Mouse (Mus musculus): ENCODE results near the gene Gpx6.
A peak's percentile ranks its signal among the peaks of the same experiment; 100 is the strongest.

Gpx6 gene

DNA sequence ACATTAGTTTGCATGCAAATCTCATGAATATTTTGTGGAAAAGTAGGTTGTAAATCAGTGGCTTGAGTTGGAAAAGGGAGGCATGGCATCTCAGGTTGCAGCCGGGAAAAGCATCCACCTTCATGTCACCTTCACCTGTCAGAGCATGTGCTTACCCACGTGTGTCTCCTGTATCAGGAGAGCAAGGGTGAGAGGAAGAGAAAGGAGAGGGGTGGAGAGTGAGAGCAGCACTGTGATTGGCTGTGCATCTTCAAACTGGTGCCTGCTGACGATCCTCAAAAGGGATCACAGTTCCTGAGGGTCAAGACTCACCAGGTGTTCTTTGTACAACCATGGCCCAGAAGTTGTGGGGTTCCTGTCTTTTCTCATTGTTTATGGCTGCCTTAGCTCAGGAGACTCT, at the start of gene Gpx6:
Gene Gpx6 (plus strand): TSS at position 200 of the 400 bp plus-strand sequence.
- no peak for DNase-seq (ENCODE audit: low spot score in 2 of 2)

- no peak for DNase-seq (ENCODE audit: low spot score in 2 of 2)
These were observed 49.0 kb upstream of the Gpx6 start for GRCm38 (mm10) chr13:21262787-21263461.

- DNase-seq (ENCODE audit: low spot score in 2 of 2), result no peak
These were observed 48.0 kb upstream of the Gpx6 start for GRCm38 (mm10) chr13:21263910-21264309.

DNA sequence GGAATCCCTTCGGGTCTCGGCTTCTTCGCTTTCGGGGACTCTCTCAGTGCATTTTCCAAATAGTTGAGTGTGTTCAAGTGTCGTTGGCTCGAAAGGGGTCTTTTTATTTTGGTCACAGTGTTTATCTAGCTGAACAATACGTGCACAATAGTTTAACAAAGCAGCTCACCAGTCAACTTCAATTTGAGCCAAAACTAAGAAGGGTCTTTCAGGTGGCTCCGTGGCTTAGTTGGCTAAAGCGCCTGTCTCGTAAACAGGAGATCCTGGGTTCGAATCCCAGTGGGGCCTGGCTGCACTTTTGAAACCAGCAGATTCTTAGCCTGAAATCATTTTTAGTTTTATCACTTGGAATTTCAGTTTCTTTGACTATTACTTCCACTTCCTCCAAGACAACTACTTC, 47.6 kb upstream of the Gpx6 start:
- DNase-seq (ENCODE audit: low spot score in 2 of 2), result no peak

DNA sequence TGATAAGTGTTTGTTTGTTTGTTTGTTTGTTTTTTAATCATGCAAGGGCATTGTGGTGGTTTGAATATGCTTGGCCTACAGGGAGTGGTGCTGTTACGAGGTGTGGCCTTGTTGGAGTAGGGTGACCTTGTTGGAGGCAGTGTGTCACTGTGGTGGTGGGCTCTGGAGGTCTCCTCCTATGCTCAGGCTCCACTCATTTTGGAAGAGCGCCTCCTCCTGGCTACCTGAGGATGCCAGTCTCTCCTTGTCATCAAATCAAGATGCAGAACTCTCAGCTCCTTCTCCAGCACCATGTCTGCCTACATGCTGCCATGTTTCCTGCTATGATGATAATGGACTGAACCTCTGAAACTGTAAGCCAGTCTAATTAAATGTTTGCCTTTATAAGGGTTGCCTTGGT, 46.2 kb upstream of the Gpx6 start:
- DNase-seq (ENCODE audit: low spot score in 2 of 2), result no peak

DNA sequence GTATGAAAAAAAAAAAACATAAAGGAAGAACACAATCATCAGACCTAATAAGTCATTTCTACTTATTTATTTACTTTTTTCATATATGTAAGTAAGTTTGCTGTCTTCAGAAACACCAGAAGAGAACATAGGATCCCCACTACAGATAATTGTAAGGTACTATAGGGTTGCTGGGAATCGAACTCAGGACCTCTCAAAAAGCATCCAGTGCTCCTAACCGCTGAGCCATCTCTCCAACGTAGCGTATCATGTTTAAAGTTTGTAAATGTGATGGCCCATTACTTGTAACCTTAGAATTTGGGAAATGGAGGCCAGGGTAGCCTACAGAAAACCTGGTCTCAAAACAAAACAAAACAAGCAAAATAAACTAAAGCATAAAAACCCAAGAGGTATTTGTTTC, 44.4 kb upstream of the Gpx6 start:
- DNase-seq (ENCODE audit: low spot score in 2 of 2), result no peak

DNA sequence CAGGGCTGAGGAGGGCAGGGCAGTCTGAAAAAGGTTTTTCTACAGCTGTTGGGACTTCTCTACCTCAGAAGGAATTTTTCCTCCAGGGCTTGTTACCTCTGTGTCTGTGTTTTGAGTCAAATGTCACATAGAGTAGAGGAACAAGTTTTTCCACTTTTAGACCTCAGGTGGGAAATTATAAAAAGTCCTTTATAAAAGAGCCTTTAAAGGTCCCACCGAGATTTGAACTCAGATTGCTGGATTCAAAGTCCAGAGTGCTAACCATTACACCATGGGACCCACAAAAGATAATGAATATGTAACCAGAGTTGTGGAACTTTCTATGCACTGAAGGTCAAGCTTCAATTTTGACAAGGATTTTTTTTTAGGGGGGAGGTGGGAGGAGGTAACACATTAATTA, 43.7 kb upstream of the Gpx6 start:
- no peak for DNase-seq (ENCODE audit: low spot score in 2 of 2)

- no peak for DNase-seq (ENCODE audit: low spot score in 2 of 2)
These were observed 36.7 kb upstream of the Gpx6 start for GRCm38 (mm10) chr13:21275021-21275814.

- peak; percentile 58 to 70 for DNase-seq (ENCODE audit: low spot score in 2 of 2)
These were observed 35.9 kb upstream of the Gpx6 start for GRCm38 (mm10) chr13:21275815-21276550.

DNA sequence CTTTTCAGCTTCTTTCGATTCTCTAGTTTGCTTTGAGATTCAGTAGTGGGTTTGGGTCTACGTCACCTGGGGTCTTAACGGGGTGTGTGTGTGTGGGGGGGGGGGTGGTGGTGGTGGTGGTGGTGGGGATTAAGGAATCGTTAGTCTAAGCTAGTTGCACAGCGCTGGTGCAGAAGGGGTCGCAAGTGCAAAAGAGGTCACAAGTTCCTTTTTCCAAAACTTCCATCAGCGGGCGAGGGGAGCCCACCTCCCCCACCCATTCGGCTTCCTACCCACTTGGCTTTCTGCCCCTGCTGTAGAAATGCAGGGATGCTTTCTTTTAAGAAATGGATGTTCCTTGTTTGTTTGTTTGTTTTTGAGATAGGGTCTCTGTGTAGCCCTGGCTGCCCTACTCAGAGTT, 35.4 kb upstream of the Gpx6 start:
- DNase-seq (ENCODE audit: low spot score in 2 of 2), result no peak

DNA sequence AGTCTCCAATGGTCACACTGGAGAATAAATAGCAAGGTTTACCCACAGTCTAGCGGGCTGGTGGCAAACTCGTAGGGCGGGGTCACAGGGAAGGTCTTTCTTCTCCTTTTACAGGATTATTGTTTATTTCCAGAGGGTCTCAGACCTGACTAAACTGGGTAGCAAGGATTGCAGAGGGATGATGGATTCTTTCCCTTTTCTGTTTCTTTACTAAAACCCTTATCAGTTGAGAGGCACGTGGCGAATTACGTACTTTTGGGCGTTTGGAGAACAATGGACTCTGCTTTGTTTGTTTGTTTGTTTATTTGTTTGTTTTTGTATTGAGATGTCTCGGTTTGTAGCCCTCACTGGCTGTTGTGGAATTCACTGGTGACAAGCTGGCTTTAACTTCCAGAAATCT, 32.8 kb upstream of the Gpx6 start:
- no peak for DNase-seq (ENCODE audit: low spot score in 2 of 2)

- peak; percentile 74 to 84 for DNase-seq (ENCODE audit: low spot score in 2 of 2)
These were observed 32.4 kb upstream of the Gpx6 start for GRCm38 (mm10) chr13:21279559-21279958.

GRCm38 (mm10) chr13:21292631-21293030, 19.3 kb upstream of the Gpx6 start, which contains the start of gene Gpx5:
Gene Gpx5, minus strand, starts transcription at chr13:21292731.
- no peak for DNase-seq (ENCODE audit: low spot score in 2 of 2)

DNA sequence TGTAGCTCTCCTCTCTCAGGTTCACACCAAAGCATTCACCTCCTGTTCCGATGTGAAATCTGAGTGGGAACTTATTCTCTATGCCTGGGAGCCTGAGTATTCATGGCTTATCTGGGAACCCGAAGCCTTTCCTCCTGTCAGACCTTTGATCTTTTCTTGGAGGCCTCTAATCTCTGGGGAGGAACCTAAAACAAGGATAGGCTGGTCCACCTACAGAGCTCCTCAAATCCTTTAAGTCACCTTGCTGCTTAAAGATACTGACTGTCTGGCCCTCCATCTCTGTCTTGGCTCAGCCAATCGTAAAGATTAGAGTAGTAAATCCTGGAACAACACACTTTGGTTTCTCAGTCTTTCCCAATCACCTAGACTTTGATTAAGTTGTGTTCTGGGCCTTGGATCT, 13.4 kb upstream of the Gpx6 start:
- no peak for DNase-seq (ENCODE audit: low spot score in 2 of 2)

DNA sequence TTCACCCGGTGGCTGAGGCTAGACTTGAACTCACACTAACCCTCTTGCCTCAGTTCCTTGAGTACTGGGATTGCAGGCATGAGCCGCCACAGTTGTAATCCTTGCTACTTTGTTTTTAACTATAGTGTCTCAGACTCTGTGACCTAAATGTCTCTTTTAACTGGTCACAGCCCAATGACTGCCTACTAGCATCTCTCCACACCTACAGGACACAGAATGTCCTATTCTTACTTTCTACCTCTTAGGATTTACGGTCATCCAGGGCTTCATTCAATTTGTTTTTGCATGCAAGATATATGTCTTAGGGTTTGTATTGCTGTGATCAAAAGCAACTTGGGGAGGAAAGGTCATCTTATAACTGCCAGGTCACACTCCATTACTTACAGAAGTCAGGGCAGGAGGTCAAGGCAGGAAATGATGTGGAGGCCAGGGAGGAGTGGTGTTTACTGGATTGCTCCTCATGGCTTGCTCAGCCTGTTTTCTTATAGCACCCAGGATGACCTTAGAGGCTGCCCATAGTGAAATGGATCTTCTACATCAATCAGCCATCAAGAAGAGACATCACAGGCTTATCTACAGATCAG, 7.3 kb upstream of the Gpx6 start:
- DNase-seq (ENCODE audit: low spot score in 2 of 2), result no peak

- no peak for DNase-seq (ENCODE audit: low spot score in 2 of 2)
These were observed 2.1 kb upstream of the Gpx6 start for GRCm38 (mm10) chr13:21309788-21310187.

DNA sequence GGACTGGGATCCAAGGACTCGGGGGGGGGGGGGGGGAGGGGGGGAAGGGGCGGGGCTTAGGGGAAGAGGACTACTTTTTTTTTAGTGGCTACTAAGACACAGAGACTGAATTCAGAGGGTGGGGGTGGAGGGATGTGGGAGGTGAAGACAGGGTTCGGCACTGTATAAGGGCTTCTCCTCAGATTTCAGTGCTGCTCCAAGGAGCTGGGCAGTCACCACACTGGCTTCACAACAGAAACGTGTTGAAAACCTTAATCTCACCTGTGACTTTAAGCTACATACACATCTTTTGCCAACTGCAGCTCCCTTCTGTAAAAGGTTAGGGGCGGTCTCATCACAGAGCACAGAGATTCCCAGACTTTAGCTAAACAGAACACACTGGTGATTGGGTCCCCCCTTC, 929 bp downstream of the Gpx6 start:
- DNase-seq (ENCODE audit: low spot score in 2 of 2), result no peak

DNA sequence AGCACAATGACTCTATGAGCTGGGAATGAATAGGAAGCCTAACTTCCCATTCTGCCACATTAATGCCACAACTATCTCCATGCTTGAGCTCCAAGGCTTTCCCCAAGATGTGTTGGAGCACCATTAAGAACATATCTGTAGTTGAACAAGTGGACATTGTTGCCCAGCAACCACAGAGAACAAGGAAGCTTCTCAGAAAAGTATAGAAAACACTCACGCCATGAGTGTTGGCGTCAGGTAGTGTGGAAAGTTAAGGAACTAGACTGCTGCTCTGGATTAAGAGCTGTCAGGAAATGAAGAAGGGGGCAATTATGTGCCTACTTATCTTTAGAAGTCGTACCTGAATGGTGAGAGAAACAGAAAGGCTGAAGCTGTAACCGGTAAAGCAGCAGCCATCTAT, 2.0 kb downstream of the Gpx6 start:
- DNase-seq (ENCODE audit: low spot score in 2 of 2), result no peak

DNA sequence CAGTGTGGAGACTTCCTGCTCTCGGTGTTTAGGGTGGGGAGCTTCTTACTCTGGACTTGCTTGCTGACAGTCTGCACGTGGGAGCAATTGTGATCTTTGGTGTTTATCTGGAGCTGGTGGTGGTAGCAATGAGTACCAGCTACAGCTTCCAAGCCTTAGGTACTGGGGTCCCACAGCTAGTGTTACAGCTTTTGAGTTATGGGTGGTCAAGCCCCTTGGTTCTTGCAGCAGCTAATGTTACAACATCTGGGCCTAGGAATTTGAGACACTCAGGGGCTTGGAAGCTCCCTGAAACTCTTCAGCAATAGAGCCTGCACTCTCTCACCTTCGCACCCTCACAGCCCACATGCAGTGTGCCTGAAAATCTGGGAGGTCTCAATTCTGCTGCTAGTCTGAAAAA, 8.3 kb downstream of the Gpx6 start:
- no peak for DNase-seq (ENCODE audit: low spot score in 2 of 2)

GRCm38 (mm10) chr13:21321890-21322494, 10.1 kb downstream of the Gpx6 start:
- no peak for DNase-seq (ENCODE audit: low spot score in 2 of 2)

DNA sequence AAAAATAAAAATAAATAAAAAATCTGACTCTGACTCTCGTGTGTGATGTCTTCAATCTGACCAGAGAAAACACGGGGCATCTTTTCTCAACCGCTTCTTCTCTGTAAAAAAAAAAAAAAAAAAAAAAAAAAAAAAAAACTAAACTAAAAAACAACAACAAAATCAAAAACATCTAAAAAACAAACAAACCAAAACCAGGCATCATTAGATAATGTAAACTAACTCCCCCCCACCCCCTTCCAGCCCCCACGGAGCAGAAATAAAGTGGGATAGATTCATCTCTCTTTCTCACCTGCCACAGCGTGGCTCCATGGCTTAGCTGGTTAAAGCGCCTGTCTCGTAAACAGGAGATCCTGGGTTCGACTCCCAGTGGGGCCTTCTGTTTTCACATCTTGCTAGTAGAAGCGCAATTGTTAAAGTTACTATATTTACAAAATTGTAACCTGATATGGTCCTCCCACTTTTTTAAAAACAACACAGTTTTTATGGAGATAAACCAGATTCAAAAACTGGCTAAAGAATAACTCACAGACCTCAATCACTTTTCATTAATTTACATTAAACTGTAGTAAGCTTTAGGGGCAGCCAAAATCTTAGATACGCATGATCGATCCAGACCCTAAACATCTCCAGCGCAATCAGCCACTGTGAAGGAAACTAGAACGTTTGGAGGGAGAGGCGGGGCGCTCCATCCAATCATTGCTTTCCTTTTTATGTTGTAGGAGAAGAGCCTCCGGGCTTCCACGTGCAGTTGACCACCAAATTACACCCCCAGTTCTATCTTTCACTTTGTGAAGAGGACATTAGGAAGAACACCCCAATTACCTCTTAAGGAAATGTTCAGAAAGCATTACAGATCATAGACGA, 10.8 kb downstream of the Gpx6 start:
- DNase-seq (ENCODE audit: low spot score in 2 of 2), result no peak

Data from spleen, postnatal 4 days (tissue).